Mouse (Mus musculus) MEL (cell line): ENCODE measurements around the gene E030025P04Rik. TPM values are rescaled to one million over a fixed set of nuclear protein-coding genes. Genes with fewer than 3 reads are reported as not detected.

Source experiments
- DNase-seq: peaks from one replicate; pipeline ENCODE4 v3.0.0; 2011; ENCODE audit warnings: low read depth, low spot score
- H3K27ac ChIP-seq: 2 replicates; pipeline ENCODE4 v1.5.1; 2012; ENCODE audit warnings: low read depth, mild to moderate bottlenecking, control low read depth, low read length, moderate library complexity; ENCODE audit not compliant: control insufficient read depth
- H3K27me3 ChIP-seq, 2 experiments: fragments of 150-350 bp in 1 of 2; sonication (generic) in 1 of 2; 2 replicates each; pipeline ENCODE4 v1.6.1; 2012; ENCODE audit warnings: low read length in 2 of 2, mild to moderate bottlenecking in 2 of 2, improper control_type of control experiment in 1 of 2, moderate library complexity in 1 of 2; ENCODE audit not compliant: insufficient read depth in 2 of 2, control insufficient read depth in 1 of 2
- H3K36me3 ChIP-seq, 2 experiments: 2 replicates each; pipeline ENCODE4 v1.6.1; 2012 to 2014; ENCODE audit warnings: low read length in 2 of 2, improper control_type of control experiment in 1 of 2, inconsistent platforms in 1 of 2, mild to moderate bottlenecking in 1 of 2; ENCODE audit not compliant: insufficient read depth in 2 of 2, control insufficient read depth in 1 of 2
- H3K4me1 ChIP-seq, 2 experiments: fragments of 150-350 bp in 1 of 2; sonication (generic) in 1 of 2; 2 replicates each; pipeline ENCODE4 v1.6.1; 2012; ENCODE audit warnings: low read length in 2 of 2, improper control_type of control experiment in 1 of 2, mild to moderate bottlenecking in 1 of 2; ENCODE audit not compliant: insufficient read depth in 2 of 2, control insufficient read depth in 1 of 2
- H3K4me3 ChIP-seq, 2 experiments: fragments of 150-350 bp in 1 of 2; sonication (generic) in 1 of 2; 2 replicates each; pipeline ENCODE4 v1.5.1; 2012; ENCODE audit warnings: low read depth in 2 of 2, low read length in 2 of 2, mild to moderate bottlenecking in 2 of 2, moderate library complexity in 2 of 2, control low read depth in 1 of 2, improper control_type of control experiment in 1 of 2; ENCODE audit not compliant: control insufficient read depth in 1 of 2, insufficient read depth in 1 of 2
- H3K79me2 ChIP-seq: 2 replicates; pipeline ENCODE4 v1.6.1; 2012; ENCODE audit warnings: mild to moderate bottlenecking, low read length, moderate library complexity; ENCODE audit not compliant: control insufficient read depth, poor library complexity, insufficient read depth
- H3K9ac ChIP-seq: 2 replicates; pipeline ENCODE4 v1.6.1; 2012; ENCODE audit warnings: low read depth, mild to moderate bottlenecking, control low read depth, low read length, moderate library complexity; ENCODE audit not compliant: control insufficient read depth, poor library complexity, severe bottlenecking
- H3K9me3 ChIP-seq: fragments of 150-350 bp; sonication (generic); replicated peaks from 2 replicates; pipeline ENCODE4 v1.6.1; 2012; ENCODE audit warnings: mild to moderate bottlenecking, low read length, improper control_type of control experiment, moderate library complexity; ENCODE audit not compliant: insufficient read depth
- CTCF ChIP-seq, 3 experiments: IDR thresholded peaks in 2 of 3; conservative IDR thresholded peaks in 1 of 3; 2 replicates each; pipeline ENCODE4 v1.5.1; 2011 to 2012; ENCODE audit warnings: low read length in 3 of 3, low read depth in 2 of 3, mild to moderate bottlenecking in 2 of 3, improper control_type of control experiment in 1 of 3, inconsistent platforms in 1 of 3, mixed read lengths in 1 of 3, moderate library complexity in 1 of 3; ENCODE audit not compliant: control insufficient read depth in 1 of 3, insufficient read depth in 1 of 3, poor library complexity in 1 of 3, severe bottlenecking in 1 of 3
- ELF1 ChIP-seq: IDR thresholded peaks from 2 replicates; pipeline ENCODE4 v1.6.1; 2014; ENCODE audit warnings: low read depth, mild to moderate bottlenecking, inconsistent platforms, low read length, improper control_type of control experiment, moderate library complexity
- MAFK ChIP-seq: IDR thresholded peaks from 2 replicates; pipeline ENCODE4 v1.6.1; 2011; ENCODE audit warnings: low read depth, mild to moderate bottlenecking, low read length, improper control_type of control experiment, borderline replicate concordance
- MEF2A ChIP-seq: IDR thresholded peaks from 2 replicates; pipeline ENCODE4 v1.6.1; 2014; ENCODE audit warnings: low read depth, mild to moderate bottlenecking, inconsistent platforms, low read length, improper control_type of control experiment; ENCODE audit not compliant: poor library complexity, insufficient replicate concordance, severe bottlenecking; ENCODE audit errors: extremely low read depth
- POLR2A ChIP-seq, 2 experiments: IDR thresholded peaks; 2 replicates each; pipeline ENCODE4 v1.6.1; 2011 to 2012; ENCODE audit warnings: low read length in 2 of 2, mild to moderate bottlenecking in 2 of 2, control low read depth in 1 of 2, improper control_type of control experiment in 1 of 2, low read depth in 1 of 2, moderate library complexity in 1 of 2; ENCODE audit not compliant: control insufficient read depth in 1 of 2, insufficient read depth in 1 of 2, poor library complexity in 1 of 2
- POLR2AphosphoS5 ChIP-seq: IDR thresholded peaks from 2 replicates; pipeline ENCODE4 v1.6.1; 2012; ENCODE audit warnings: low read depth, borderline replicate concordance, mild to moderate bottlenecking, inconsistent platforms, low read length, moderate library complexity, mixed read lengths
- RAD21 ChIP-seq: IDR thresholded peaks from 2 replicates; pipeline ENCODE4 v1.6.1; 2011; ENCODE audit warnings: mild to moderate bottlenecking, low read depth, low read length, improper control_type of control experiment
- RCOR1 ChIP-seq: IDR thresholded peaks from 2 replicates; pipeline ENCODE4 v1.6.1; 2012; ENCODE audit warnings: low read depth, mild to moderate bottlenecking, inconsistent platforms, low read length, improper control_type of control experiment
- SMC3 ChIP-seq: IDR thresholded peaks from 2 replicates; pipeline ENCODE4 v1.6.1; 2011; ENCODE audit warnings: low read depth, low read length, improper control_type of control experiment
- TBP ChIP-seq: IDR thresholded peaks from 2 replicates; pipeline ENCODE4 v1.8.0; 2011; ENCODE audit warnings: low read depth, low read length, improper control_type of control experiment
- TCF12 ChIP-seq: IDR thresholded peaks from 2 replicates; pipeline ENCODE4 v1.6.1; 2014; ENCODE audit warnings: low read depth, mild to moderate bottlenecking, inconsistent platforms, low read length, improper control_type of control experiment, moderate library complexity
- USF2 ChIP-seq, 2 experiments: IDR thresholded peaks; 2 replicates each; pipeline ENCODE4 v1.6.1; 2011 to 2012; ENCODE audit warnings: improper control_type of control experiment in 2 of 2, low read length in 2 of 2, borderline replicate concordance in 1 of 2, inconsistent platforms in 1 of 2, low read depth in 1 of 2, mild to moderate bottlenecking in 1 of 2; ENCODE audit not compliant: insufficient read depth in 1 of 2
- ZC3H11A ChIP-seq: IDR thresholded peaks from 2 replicates; pipeline ENCODE4 v1.6.1; 2012; ENCODE audit warnings: low read depth, mild to moderate bottlenecking, inconsistent platforms, low read length, improper control_type of control experiment
- ZMIZ1 ChIP-seq: IDR thresholded peaks from 2 replicates; pipeline ENCODE4 v1.6.1; 2012; ENCODE audit warnings: low read depth, mild to moderate bottlenecking, inconsistent platforms, low read length, improper control_type of control experiment, moderate library complexity
- ZNF384 ChIP-seq: IDR thresholded peaks from 2 replicates; pipeline ENCODE4 v1.6.1; 2012; ENCODE audit warnings: low read depth, mild to moderate bottlenecking, inconsistent platforms, low read length, improper control_type of control experiment
- polyA plus RNA-seq, 2 experiments: library from polyadenylated mRNA; stranded (reverse) in 1 of 2; unstranded in 1 of 2; fragments of >175 nt in 1 of 2; fragments of >200 nt in 1 of 2; gene quantifications; 2 replicates each; pipeline versions ENCODE4 v1.2.1 to v1.2.4; 2012; ENCODE audit warnings: low replicate concordance in 2 of 2, low read depth in 1 of 2; ENCODE audit not compliant: insufficient read length in 2 of 2, insufficient read depth in 1 of 2, missing spikeins in 1 of 2
- total RNA-seq: library from RNA; depleted of rRNA; stranded (reverse); fragments of 300-350 nt; gene quantifications from 2 replicates; pipeline ENCODE4 v1.2.3, GENCODE M21; 2012

Gene E030025P04Rik
- total and polyA plus RNA-seq, 3 experiments: not detected

- H3K79me2 ChIP-seq: no peaks in the 10 kb centered on the region
- TF ChIP-seq ELF1: no peak
- TF ChIP-seq SMC3: 0 out of 2 replicates have a peak, but pooled peaks have one; percentile 6
- TF ChIP-seq ZC3H11A: no peak
- TF ChIP-seq MAFK: no peak
- no peak for TF ChIP-seq TBP
- no peak for TF ChIP-seq TCF12
- TF ChIP-seq CTCF (IDR thresholded peaks at IDR 0.05 in 2 of 3, conservative IDR thresholded peaks at IDR 0.05 in 1 of 3; ENCODE audit: control insufficient read depth in 1 of 3, insufficient read depth in 1 of 3, low read depth in 2 of 3, low read length in 3 of 3, poor library complexity in 1 of 3, severe bottlenecking in 1 of 3): peak; percentile 4 to 40 (median 16); a peak in 3 of 6 replicates
- no peak for TF ChIP-seq RCOR1
- TF ChIP-seq ZNF384: no peak
- TF ChIP-seq RAD21: peak; percentile 12; the same call in 1 of the 2 replicates
- TF ChIP-seq, all 39 proteins: peak for 3
- no peaks in the 10 kb centered on the region for H3K9me3 ChIP-seq
- no peaks in the 10 kb centered on the region for H3K27me3 ChIP-seq
- H3K4me1 ChIP-seq: no peaks in the 10 kb centered on the region
- H3K27ac ChIP-seq: no peak overlapping the region
- no peak overlapping the region for H3K9ac ChIP-seq
- DNase-seq: peak; percentile 5
- H3K36me3 ChIP-seq: no peaks in the 10 kb centered on the region
- H3K4me3 ChIP-seq: no peak overlapping the region
Observed at GRCm38 (mm10) chr11:109124284-109124683, 19.9 kb downstream of the E030025P04Rik start.

DNA sequence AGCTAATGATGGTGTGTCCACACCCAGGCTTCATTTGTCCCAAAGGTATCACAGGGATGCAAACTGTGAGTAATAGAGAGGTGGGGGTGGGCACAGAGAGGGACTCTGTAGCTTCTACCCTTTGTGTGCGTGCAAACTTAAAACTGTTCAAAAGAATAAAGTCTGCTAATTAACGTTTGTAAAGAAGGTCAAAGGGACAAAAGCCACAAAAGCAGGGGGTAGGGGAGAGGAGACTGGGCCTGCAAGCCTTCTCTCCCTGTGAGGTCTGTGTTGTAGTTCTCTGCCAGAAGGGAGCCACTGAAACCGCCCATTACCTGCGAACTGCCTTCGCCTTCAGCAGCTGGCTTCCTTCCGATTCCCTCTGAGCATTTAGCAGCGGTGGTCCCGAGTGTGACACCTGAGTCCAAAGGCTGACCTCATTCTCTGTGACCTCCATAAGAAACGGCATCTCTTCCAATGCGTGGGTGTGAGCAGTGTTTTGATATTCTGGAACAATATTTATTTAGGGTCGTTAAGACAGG, 34.3 kb downstream of the E030025P04Rik start:
- no peak for DNase-seq
- no peak overlapping the region for H3K27ac ChIP-seq
- H3K36me3 ChIP-seq: no peaks in the 10 kb centered on the region
- no peaks in the 10 kb centered on the region for H3K9me3 ChIP-seq
- H3K9ac ChIP-seq: no peak overlapping the region
- no peak for TF ChIP-seq TCF12
- TF ChIP-seq RAD21: no peak
- TF ChIP-seq POLR2A (IDR thresholded peaks at IDR 0.05; ENCODE audit: control insufficient read depth in 1 of 2, insufficient read depth in 1 of 2, low read depth in 1 of 2, low read length in 2 of 2, poor library complexity in 1 of 2): no peak
- TF ChIP-seq MEF2A: no peak
- TF ChIP-seq ZMIZ1: no peak
- TF ChIP-seq CTCF (IDR thresholded peaks at IDR 0.05 in 2 of 3, conservative IDR thresholded peaks at IDR 0.05 in 1 of 3; ENCODE audit: control insufficient read depth in 1 of 3, insufficient read depth in 1 of 3, low read depth in 2 of 3, low read length in 3 of 3, poor library complexity in 1 of 3, severe bottlenecking in 1 of 3): no peak
- no peak for TF ChIP-seq ELF1
- H3K79me2 ChIP-seq: no peaks in the 10 kb centered on the region
- H3K27me3 ChIP-seq: no peaks in the 10 kb centered on the region
- H3K4me3 ChIP-seq: no peak overlapping the region
- H3K4me1 ChIP-seq: no peaks in the 10 kb centered on the region

DNA sequence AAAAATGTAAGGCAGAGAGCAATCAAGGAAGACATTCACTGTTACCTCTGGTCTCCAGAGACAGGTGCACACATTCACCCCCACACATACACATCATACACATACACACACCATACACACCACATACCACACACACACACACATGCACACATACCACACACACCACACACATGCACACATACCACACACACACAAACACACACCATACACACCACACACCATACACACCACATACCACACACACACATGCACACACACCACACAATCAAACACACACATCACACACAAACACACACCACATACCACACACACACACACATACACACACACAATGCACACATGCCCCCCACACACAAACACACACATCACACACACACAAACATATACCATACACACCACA, 35.1 kb downstream of the E030025P04Rik start:
- Histone ChIP-seq H3K4me1 (no peaks in the 10 kb centered on the region), H3K27ac (no peak overlapping the region)
- peak; percentile 72; the same call in 1 of the 2 replicates for TF ChIP-seq POLR2AphosphoS5
- TF ChIP-seq USF2 (IDR thresholded peaks at IDR 0.05; ENCODE audit: borderline replicate concordance in 1 of 2, insufficient read depth in 1 of 2, low read depth in 1 of 2, low read length in 2 of 2): no peak

More for the DNA sequence above, 35.1 kb downstream of the E030025P04Rik start:
- Histone ChIP-seq H3K9me3 (no peaks in the 10 kb centered on the region), H3K27me3 (no peaks in the 10 kb centered on the region), H3K4me3 (no peak overlapping the region), H3K79me2 (no peaks in the 10 kb centered on the region), H3K9ac (no peak overlapping the region), H3K36me3 (no peaks in the 10 kb centered on the region)
- DNase-seq: no peak
